Mouse (Mus musculus): ENCODE measurements around the gene Tenm2.

Tenm2 gene

DNA sequence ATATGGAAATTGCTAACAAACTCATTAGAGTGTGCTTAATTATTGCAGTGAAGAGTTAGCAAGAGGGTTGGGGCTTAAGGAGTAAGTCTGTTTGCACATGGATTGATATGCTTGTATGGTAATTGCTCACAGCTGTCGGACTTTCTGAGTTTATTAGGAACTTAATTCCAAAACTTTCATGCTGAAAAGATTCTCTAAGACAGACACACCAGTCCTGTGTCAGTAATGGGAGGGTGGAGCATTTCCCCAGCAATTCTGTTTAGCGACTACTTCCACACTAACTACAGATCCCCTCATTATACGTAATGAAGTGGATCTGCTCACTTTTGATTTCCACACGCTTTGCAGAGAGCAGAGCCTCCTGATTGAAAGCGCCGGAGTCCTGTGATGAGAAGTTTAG, 622.0 kb downstream of the Tenm2 start:
- no peak for DNase-seq (ENCODE audit: inconsistent age in 2 of 2, low spot score in 1 of 2)

DNA sequence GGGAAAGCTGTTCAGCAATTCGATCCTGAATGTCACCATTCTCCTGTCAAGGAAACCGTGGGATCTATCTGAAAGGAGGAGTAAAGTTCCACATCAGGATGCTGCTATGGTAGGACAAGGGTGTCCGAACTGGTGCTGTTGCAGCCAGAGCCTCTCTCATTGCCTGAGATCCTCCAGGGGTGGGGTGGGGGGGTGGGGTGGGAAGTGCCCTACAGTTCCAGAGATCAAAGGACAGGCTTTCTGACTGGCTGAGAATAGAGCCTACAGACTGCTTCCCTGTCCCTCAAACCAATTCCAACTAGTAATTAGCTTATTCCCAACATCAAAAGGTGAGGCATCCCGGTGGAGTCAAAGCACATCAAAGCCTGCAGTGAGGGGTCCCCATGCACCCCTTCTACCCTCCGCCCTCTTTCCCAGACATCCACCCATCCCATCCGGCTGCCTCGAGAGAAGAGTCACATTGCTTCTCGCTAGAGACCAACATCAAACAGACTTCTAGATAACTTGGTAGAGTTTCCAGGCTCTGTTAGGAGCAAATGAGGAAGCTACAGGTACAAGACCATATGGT, 630.9 kb downstream of the Tenm2 start:
- no peak for DNase-seq (ENCODE audit: inconsistent age in 2 of 2, low spot score in 1 of 2)

DNA sequence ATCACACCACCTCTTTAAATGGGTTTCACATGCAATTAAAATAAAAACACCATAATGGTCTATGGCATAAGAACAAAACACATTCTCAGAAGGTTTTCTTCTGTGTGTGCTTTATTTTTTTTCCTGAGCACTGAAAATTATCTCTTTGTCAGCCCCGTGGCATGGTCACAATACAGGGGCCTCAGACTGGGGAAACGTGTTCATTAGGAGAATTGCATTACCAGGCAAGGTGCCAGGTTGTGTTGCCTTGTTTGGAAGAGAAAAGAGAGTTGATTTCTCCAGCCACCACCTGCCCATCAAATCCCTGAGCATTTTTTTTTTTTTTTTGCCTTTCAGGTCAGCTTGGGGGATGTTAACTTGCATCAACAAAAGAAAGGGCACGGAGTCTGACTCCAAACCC, 631.5 kb downstream of the Tenm2 start:
- DNase-seq (ENCODE audit: inconsistent age in 2 of 2, low spot score in 1 of 2), result no peak

DNA sequence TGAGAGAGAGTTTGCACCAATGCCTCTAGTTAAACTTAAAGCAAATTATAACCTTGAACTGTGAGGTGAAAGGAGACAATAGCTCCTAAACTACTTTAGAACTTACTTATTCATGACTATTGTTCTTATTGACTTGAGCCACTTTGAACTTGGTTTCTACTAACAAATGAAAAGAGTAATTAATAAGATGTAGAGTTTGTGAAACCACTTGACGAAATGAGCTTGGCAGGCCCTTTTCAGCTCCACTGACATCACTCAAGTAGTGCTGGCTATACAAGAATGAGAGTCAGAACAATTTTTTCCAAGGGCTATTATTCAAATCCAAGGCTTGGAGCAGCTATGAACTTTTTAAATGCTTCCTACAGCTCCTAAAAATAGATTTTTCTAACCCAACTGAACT, 643.3 kb downstream of the Tenm2 start:
- DNase-seq (ENCODE audit: inconsistent age in 2 of 2, low spot score in 1 of 2), result no peak

DNA sequence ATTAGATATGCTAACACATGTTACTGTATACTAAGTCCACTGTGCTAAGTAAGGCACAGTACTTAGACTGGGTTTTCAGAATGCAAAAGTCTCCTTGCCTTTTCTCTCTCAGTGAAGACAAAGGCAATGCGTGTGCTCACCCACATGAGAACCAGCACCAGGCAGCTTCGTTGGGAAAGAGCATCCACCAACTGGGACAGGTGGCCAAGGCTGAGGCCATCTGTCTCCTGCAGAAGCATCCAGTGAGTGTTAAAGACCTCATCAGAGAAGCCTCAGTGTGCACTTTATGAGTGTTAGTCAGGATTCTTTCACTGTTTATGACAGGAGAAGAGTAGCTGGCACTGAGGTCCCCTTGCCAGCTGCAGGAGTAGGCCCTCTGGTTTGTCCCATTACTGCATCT, 669.6 kb downstream of the Tenm2 start:
- DNase-seq (ENCODE audit: inconsistent age in 2 of 2, low spot score in 1 of 2), result no peak

DNA sequence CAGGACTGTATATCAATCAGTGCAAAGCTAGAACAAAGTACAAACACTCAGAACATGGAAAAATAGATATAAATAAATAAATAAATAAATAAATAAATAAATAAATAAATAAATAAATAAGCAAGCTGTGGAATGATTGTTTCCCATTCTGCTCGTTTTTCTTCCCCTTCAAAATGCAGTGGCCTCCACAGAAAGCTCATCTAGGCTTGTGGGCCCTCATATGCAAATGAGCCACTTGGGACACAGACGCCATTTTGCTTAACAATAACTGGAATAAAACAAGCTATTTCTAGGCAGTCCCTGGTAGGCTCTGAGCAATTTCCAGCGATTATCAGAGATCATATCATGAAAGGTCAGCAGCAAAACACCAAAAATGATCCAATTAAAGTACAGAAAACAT, 672.9 kb downstream of the Tenm2 start:
- no peak for DNase-seq (ENCODE audit: inconsistent age in 2 of 2, low spot score in 1 of 2)

DNA sequence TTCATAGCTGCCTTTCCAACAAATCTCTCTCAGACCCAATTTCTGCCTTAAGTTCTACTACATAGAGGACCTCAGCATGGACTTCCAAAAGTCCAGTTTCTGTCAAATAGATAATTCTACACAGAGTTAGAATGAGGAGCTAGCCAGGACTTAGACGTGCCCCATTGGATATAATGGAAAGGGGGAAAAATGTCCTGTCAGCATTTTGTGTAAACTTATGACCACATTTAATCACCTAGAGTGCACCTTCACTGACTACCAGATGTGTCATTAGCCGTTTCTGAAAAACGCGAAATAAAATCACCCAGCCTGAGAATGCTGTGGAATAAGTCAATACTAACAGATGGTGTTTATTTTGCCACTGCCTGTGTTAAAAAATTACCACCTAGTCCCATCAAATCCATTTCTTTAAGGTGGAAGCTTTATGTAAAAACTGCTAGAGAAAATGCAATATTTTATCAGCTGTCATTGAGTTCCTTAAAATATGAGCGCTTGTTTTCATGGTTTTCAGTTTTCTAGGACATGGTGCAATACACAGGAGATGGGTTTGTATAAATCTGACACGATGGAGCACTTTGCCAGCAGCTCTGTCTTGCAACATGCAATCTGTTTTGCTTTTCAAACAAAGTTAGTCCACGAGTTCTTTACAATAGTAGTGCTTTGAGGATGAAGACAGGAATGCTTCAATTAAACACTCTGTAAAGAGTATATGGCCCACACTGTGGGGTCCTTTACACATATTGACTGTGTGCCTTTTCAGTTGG, 674.8 kb downstream of the Tenm2 start:
- DNase-seq (ENCODE audit: inconsistent age in 2 of 2, low spot score in 1 of 2), result no peak

DNA sequence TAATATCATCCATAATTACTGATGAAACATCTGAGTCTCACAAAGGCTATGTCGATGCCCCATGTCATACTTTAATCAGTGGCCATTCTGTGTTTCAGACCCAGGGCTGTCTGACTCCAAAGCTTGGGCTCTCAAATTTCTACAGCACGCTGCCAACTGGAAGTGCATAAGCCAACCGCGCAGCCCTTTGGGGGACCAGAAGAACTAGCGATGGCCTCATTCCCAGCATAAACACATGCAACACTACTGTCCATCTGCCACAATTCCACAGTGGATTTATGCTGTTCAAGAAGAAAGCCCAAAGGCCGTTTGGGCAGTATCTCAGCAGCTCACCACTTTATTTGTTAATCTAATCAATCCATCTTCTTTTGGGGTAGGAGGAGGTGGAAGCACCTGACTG, 678.4 kb downstream of the Tenm2 start:
- no peak for DNase-seq (ENCODE audit: inconsistent age in 2 of 2, low spot score in 1 of 2)

DNA sequence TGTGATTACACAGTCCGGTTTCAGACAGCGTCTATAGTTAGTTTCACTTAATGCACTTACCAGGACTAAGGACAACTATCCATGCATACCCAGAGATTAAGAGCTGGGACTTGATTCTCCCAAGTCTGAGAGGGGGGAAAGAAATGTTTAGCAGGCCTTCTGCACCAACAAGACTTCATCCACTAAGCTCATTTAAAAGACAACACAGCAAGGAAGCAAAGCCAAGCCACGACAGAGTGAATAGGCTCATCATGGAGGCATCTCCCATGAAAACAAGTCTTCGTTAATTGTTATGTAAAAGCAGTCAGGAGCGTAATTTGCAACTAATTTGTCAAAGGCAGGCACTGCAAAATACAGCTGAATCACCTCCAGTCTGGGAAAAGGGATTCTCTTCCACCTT, 682.5 kb downstream of the Tenm2 start:
- DNase-seq (ENCODE audit: inconsistent age in 2 of 2, low spot score in 1 of 2), result no peak

DNA sequence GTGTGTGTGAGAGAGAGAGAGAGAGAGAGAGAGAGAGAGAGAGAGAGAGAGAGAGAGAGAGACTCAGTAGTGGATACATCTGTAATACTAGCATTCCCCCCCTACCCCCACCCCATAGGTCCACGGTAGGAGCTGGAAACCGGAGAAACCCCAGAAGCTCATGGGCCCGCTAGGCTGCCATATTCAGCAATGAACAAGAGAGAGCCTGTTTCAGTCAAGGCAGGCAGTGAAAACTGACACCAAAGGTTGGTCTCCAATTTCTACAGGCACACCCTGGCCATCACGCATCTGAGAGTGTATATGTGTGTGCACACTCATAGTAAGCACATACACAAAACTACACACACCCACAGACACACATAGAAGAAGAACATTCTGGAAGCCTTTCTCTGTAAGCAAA, 685.1 kb downstream of the Tenm2 start:
- no peak for DNase-seq (ENCODE audit: inconsistent age in 2 of 2, low spot score in 1 of 2)

DNA sequence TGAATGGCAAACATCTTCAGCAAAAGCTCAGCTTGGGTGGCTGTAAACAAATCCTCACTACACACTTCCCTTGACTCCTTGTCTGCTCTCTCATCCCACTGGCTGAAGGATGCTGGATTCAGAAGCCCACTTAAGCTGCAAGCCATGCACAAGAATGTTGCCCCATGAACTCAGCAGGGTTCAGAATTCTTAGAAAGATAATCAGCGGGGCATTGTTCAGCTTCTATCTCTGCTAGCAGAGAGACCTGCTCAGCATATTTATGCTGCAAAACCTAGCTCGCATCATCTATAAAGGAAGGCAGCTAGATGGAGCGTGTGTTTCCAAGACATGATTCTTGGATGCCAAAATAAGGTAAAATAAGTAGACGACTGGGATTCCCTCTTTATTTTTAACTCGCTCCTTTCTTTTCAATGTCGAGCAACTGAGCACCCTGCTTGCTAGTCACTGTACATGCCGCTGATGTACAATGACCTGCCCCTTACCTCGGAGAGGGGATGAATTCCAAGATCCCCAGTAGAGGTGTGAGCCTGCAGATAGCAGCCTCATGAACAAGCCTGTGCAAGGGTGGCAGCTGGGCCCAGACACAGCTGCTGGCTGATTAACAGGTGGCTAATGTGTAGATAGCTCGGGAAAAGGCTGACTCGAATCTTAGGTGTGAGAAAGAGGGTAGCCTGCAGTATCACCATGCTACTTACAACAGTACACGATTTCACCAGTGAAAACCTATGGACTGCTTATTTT, 686.2 kb downstream of the Tenm2 start:
- no peak for DNase-seq (ENCODE audit: inconsistent age in 2 of 2, low spot score in 1 of 2)

DNA sequence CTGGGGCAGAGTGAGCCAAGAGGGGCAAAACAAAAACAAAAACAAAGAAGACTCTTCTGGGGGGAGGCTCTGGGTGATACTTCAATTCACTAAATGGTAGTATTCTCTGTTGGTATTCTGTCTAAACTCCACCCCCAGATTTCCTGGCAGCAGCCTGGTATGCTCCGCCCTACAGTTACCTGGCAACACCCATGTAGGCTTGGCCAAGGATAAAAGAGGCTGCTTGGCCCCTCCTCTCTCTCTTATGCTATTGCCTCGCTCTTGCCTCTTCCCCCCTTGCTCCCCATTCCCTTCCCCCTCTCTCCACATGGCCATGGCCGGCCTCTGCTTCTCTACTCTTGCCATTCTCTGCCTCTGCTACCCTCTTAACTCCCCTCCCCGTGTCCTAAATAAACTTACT, 687.6 kb downstream of the Tenm2 start:
- no peak for DNase-seq (ENCODE audit: inconsistent age in 2 of 2, low spot score in 1 of 2)

DNA sequence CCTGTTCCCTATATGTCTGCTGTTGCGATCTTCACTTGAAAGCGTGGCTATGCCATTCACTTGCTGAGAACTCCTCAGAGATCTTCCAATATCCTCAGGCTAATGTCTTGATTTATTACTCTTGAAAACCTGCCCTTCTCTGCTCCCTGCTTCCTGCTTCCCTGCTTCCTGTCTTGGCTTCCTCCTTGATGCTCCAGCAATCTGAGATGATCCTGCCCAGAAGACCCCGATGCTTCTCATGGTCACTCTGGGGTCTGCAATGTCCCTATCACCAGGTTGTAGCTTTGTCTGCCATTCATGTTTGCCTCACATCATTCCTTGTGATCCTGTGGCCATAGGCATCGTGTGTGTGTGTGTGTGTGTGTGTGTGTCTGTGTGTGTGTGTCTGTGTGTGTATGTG, 697.6 kb downstream of the Tenm2 start:
- DNase-seq (ENCODE audit: inconsistent age in 2 of 2, low spot score in 1 of 2), result no peak

DNA sequence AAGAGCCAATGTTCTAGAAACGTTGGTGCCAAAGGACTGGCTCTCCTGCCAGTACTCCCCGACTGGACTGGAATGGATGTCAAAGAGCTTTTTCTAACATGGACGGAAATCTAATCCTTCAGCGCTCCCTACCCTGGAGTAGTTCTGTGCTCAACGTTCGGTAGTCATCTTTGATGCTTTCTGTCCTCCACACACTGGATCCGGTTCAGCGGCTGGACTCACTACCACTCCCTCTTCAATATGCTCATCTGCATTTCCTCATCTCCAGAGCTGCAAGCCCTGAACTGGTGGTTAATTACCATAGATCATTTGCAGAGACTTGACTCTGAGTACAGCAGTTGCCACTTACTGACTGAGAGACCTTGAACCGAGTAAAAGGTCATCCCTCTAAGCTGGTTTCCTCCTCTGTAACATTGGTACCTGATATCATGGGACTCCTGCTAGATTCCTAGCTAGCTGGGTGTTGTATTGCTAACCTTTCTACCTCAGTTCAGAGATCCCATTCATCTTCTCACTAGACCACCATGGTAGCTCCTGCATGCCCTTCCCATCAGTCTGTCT, 698.1 kb downstream of the Tenm2 start:
- no peak for DNase-seq (ENCODE audit: inconsistent age in 2 of 2, low spot score in 1 of 2)

DNA sequence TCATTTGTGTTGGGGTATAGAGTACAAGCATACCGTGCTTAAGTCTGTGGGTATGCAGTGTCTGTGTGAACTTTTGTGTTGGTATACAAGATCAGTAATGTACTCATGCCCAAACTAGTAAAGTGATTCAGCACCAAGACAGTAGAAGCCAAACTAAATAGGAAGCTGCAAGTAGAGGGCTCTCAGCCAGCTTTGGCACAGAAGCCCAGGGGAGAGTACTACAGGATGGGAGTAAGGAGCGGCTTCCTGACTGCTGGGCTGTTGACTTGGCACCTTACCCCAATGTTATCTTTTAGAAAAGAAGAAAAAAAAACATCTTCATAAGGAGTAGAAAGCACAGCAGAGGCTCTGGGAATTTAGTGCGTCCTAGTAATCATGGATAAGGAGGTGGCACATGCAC, 700.2 kb downstream of the Tenm2 start:
- no peak for DNase-seq (ENCODE audit: inconsistent age in 2 of 2, low spot score in 1 of 2)

DNA sequence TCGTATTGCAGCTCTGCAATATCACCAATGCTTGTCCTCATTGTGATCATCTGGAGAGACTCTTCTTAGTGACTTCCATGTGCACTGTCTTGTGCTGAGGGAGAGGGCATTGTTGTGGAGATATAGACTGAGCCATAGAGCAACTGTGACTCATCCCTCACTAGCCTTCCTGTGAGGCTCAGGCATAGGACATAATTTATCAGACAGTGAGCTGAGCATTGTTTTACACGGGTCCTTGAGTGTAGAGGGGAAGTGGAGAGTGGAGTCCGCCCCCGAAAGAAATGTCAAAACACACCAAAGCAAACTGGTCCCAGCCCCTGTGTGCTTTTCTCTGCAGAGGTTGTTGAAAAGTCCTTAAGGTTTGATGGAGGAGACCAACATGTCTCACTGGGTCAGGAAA, 704.1 kb downstream of the Tenm2 start:
- no peak for DNase-seq (ENCODE audit: inconsistent age in 2 of 2, low spot score in 1 of 2)

DNA sequence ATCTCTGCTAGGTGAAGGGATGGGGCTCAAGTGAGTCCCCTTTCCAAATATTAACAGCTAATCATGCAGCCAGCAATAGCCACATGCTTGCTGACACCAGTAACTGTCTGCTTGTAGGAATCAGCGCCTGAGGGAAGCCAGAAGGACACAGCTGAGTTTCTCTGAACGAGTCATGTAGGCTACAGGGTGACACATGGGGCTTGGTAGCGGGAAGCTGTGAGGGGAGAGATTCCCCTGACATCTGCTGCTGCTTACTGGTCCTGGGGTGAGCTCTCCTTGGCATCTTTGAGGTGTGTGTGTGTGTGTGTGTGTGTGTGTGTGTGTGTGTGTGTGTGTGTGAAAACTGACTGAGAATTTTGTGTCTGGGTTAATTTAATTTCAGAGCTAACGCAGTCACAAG, 708.3 kb downstream of the Tenm2 start:
- DNase-seq (ENCODE audit: inconsistent age in 2 of 2, low spot score in 1 of 2), result no peak

DNA sequence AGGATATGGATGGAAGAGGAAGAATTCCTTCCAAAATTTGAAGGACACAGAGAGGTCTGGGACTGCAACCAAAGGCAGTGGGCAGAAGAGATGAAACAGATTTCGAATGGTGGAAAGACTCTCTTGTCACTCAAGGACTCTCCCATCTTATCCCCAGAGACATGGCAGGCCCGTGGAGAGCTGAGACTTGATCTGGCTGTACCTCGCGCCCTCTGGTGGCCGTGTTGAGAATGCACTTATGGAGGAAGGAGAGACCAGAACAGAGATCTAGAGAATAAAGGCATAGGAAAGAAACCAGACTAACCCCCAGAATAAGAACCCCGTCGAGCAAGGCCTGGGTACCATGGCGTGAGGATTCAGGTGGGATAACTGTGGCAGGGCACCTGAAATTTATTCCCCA, 709.4 kb downstream of the Tenm2 start:
- peak; percentile 77 to 93 for DNase-seq (ENCODE audit: inconsistent age in 2 of 2, low spot score in 1 of 2)

DNA sequence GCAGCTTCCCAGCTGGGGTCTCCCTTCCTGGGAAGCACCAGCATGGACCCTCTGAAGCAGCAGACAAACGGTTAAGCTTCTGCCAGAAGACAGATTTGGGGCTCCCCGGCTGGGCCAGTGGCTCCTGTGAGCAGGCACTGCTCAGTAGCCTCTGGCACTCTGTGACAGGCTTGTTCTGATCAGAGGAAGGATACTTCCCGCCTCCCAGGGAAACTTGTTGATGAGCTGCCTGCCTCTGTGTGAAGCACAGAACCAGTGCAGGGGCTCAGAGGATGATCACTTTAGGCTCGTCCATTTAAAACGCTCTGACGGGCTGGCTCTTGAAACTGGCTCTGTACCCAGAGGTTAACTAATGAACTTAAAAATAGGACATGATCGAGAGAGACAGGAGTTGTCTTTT, 723.3 kb downstream of the Tenm2 start:
- DNase-seq (ENCODE audit: inconsistent age in 2 of 2, low spot score in 1 of 2), result no peak

DNA sequence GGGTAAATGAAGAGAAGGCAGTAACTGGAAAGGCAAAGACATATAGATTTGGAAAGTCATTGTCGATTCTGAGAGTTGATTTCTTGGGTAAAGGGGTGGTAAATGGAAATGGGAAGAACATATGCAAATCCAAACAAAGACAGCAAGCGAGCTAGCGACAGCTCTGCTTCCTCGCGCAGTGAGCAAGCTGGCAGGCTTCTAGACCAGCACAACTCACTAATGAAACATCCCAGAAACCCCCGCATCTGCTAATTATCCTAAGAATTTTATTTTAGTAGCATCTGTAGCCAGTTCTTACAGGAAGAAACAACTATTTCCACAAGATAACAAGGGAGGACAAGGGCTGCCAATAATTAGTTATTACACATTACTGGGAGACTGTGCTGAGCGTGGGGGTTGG, 727.5 kb downstream of the Tenm2 start:
- no peak for DNase-seq (ENCODE audit: inconsistent age in 2 of 2, low spot score in 1 of 2)

DNA sequence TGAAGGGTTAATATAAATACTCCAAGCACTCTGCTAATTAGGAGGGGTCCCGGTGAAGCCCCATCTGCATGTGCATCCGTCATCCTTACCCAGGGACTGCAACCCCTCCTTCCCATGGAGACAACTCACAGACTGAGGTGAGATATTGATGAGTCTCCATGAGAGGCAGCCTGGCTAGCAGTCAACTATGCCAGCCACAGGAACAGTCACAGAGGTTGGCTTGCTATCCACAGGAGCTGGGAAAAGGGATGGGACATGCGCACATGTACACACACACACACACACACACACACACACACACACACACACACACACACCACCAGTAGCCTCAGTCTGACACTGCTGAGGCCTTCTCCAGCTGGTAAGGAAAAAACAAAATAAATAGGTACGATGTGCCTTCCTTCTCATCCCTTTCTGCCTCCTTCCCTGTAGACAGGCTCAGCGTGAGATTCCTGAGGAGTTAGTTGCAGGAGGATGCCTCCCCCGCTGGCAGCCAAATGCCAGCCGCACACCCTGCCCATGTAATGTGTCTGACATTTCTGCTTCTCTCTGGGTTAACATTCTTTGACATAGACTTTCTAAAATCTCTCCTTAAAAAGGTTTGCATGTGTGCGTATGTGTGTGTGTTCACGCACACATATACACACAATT, 740.7 kb downstream of the Tenm2 start:
- no peak for DNase-seq (ENCODE audit: inconsistent age in 2 of 2, low spot score in 1 of 2)

DNA sequence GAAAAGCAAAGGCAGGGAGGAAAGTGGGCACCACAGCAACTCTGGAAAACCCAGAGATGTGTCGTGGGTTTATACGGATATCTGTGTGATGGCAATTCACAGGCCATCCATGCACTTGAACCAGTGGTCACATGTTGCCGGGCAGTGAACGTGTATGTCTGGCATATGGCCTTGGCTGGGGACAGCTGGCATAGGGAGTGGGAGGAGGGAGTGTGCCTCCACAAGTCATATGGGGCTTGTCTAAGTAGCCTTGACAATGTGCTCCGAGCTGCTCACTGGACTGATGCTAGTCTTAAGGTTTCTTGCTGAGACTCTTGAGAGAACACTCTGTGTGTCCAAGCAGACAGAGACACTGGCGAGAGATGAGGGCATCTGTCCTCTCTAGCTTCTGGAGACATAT, 743.5 kb downstream of the Tenm2 start:
- DNase-seq (ENCODE audit: inconsistent age in 2 of 2, low spot score in 1 of 2), result no peak
